Mouse (Mus musculus): Measurements from ENCODE around the gene Gjb3. TPM values are rescaled to one million over a fixed set of nuclear protein-coding genes. Genes with fewer than 3 reads are reported as not detected.

Gene Gjb3
- polyA plus RNA-seq, 1 experiment from 2014 or later = 0.22 TPM

DNA sequence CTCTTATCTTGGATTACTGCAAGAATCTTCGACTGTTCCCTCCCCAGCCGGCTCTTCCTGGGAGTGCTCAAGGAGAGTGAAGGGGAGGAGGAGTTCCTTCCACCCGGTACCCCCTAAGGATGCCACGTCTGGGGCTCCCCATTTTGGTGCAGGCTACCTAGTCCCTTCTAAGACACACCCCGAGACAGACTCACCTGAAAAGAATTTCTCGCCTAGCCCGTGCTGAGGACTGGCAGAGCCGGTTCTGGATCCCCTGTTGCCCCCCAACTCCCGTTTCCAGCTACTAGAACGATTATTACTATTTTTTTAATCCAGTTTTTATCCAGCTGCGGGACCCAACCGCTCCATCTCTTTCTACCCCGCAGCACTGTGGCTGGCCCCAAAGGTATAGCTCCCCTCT is 893 bp downstream of the Gjb3 start:
- Histone ChIP-seq H3K9ac (replicated peaks) (no peak overlapping the region), H3K9me3 (no peaks in the 10 kb centered on the region), H3K27me3 (peaks cover 69% of the 10 kb centered on the region), H3K36me3 (no peaks in the 10 kb centered on the region), H3K4me1 (replicated peaks) (peaks cover 36% of the 10 kb centered on the region), H3K4me3 (replicated peaks) (peak overlapping the region; percentile 21), H3K27ac (no peak overlapping the region), H3K4me2 (replicated peaks) (peak overlapping the region; percentile 47)
- WGBS = 3% methylated on average over 13 of the region's 13 CpGs
- no peak for ATAC-seq

DNA sequence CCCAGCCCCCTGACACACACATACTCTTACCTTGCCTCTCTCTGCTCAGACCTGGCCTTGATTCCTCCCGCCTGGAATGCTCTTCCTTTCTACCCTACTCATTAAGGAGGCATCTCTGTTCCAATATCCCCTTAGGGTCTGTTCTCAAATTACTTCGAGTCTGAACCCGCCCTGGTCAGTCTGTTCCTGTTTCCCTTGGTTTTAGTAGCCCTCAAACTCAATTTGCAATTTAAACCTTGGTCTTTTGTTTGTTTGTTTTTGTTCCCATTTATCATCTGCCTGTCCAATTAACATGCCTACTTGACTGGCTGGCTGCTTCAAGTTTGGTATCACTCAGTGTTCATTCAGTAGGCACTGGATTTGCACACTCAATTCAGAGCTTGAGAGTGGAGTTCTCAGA is 1.6 kb downstream of the Gjb3 start:
- H3K9ac ChIP-seq (replicated peaks) = no peak overlapping the region
- WGBS = 15% methylated on average over 3 of the region's 3 CpGs
- H3K36me3 ChIP-seq = no peaks in the 10 kb centered on the region
- H3K27ac ChIP-seq = no peak overlapping the region
- no peaks in the 10 kb centered on the region for H3K9me3 ChIP-seq
- peaks cover 36% of the 10 kb centered on the region for H3K4me1 ChIP-seq (replicated peaks)
- ATAC-seq = no peak
- peaks cover 69% of the 10 kb centered on the region for H3K27me3 ChIP-seq
- no peak overlapping the region for H3K4me2 ChIP-seq (replicated peaks)
- H3K4me3 ChIP-seq (replicated peaks) = no peak overlapping the region

DNA sequence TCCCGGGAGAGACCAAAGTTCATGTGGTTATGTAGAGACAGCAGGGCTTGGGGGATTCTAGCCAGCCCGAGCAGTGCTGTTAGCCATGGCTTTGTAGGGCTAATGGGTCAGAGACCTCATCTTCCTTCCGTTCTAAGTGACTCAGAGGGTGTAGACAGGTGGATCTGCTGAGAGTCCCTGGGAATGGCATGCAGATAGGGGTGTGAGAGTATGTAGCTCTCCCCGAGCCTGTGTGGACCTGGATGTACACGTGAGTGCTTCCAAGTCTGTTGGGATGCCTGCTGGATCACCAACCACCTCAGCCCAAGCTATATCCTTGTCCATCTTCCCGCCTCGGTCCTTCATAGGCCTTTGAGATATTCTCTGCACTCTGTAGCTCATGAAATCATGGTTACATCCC is 2.3 kb downstream of the Gjb3 start:
- H3K27me3 ChIP-seq = peaks cover 69% of the 10 kb centered on the region

GRCm38 (mm10) chr4:127327749-127328148 is 2.9 kb downstream of the Gjb3 start:
- Histone ChIP-seq H3K27ac (no peak overlapping the region), H3K27me3 (peaks cover 66% of the 10 kb centered on the region), H3K4me1 (replicated peaks) (peaks cover 34% of the 10 kb centered on the region), H3K36me3 (no peaks in the 10 kb centered on the region), H3K4me2 (replicated peaks) (no peak overlapping the region), H3K9ac (replicated peaks) (no peak overlapping the region), H3K4me3 (replicated peaks) (no peak overlapping the region), H3K9me3 (no peaks in the 10 kb centered on the region)
- ATAC-seq = no peak
- WGBS = 79% methylated on average over 6 of the region's 6 CpGs

More for the DNA sequence above, 2.3 kb downstream of the Gjb3 start:
- Histone ChIP-seq H3K36me3 (no peaks in the 10 kb centered on the region), H3K9ac (replicated peaks) (no peak overlapping the region), H3K9me3 (no peaks in the 10 kb centered on the region), H3K4me3 (replicated peaks) (no peak overlapping the region), H3K4me2 (replicated peaks) (no peak overlapping the region), H3K27ac (no peak overlapping the region), H3K4me1 (replicated peaks) (peaks cover 36% of the 10 kb centered on the region)
- no peak for ATAC-seq
- WGBS = 72% methylated on average over 7 of the region's 7 CpGs

DNA sequence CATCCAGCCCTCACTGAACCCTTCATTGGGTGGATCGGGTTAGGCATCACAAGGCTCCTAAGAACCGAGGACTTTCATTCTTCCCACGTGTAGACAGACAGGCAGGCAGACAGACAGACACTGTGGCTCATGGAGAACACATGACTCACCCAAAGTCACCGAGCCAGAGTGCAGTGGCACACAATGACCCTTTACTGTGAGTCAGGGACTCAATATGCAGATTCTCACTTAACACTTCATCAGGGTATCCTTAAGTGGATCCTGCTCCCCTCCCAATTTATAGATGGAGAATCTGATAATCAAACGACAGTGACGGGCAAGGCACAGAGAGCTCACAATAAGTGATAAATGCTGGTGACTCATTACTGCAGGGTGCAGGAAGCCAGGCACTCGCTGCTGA is 3.4 kb downstream of the Gjb3 start:
- no peak overlapping the region for H3K27ac ChIP-seq
- no peaks in the 10 kb centered on the region for H3K36me3 ChIP-seq
- no peak overlapping the region for H3K4me2 ChIP-seq (replicated peaks)
- 75% methylated on average over 7 of the region's 7 CpGs for WGBS
- peaks cover 61% of the 10 kb centered on the region for H3K27me3 ChIP-seq
- no peaks in the 10 kb centered on the region for H3K9me3 ChIP-seq
- ATAC-seq = no peak
- H3K9ac ChIP-seq (replicated peaks) = no peak overlapping the region
- no peak overlapping the region for H3K4me3 ChIP-seq (replicated peaks)
- H3K4me1 ChIP-seq (replicated peaks) = peaks cover 32% of the 10 kb centered on the region

GRCm38 (mm10) chr4:127325276-127325675 is 5.4 kb downstream of the Gjb3 start:
- no peak for ATAC-seq

GRCm38 (mm10) chr4:127324759-127325158 is 5.9 kb downstream of the Gjb3 start:
- Histone ChIP-seq H3K9ac (replicated peaks) (no peak overlapping the region), H3K9me3 (no peaks in the 10 kb centered on the region), H3K36me3 (no peaks in the 10 kb centered on the region), H3K4me3 (replicated peaks) (no peak overlapping the region), H3K27ac (no peak overlapping the region), H3K27me3 (peaks cover 36% of the 10 kb centered on the region), H3K4me2 (replicated peaks) (no peak overlapping the region), H3K4me1 (replicated peaks) (peaks cover 10% of the 10 kb centered on the region)
- ATAC-seq = peak; percentile 77
- 5% methylated on average over 6 of the region's 6 CpGs for WGBS

More at GRCm38 (mm10) chr4:127325276-127325675, 5.4 kb downstream of the Gjb3 start:
- no peak overlapping the region for H3K4me2 ChIP-seq (replicated peaks)
- 93% methylated on average over 5 of the region's 5 CpGs for WGBS
- H3K9me3 ChIP-seq = no peaks in the 10 kb centered on the region
- H3K27ac ChIP-seq = no peak overlapping the region
- no peaks in the 10 kb centered on the region for H3K36me3 ChIP-seq
- H3K4me3 ChIP-seq (replicated peaks) = no peak overlapping the region
- H3K9ac ChIP-seq (replicated peaks) = no peak overlapping the region
- peaks cover 41% of the 10 kb centered on the region for H3K27me3 ChIP-seq
- peaks cover 15% of the 10 kb centered on the region for H3K4me1 ChIP-seq (replicated peaks)

- H3K4me1 ChIP-seq (replicated peaks) = peaks cover 5% of the 10 kb centered on the region; the same call in 1 of the 2 replicates
- 75% methylated on average over 10 of the region's 10 CpGs for WGBS
- no peaks in the 10 kb centered on the region for H3K9me3 ChIP-seq
- no peak overlapping the region for H3K27ac ChIP-seq
- no peaks in the 10 kb centered on the region for H3K36me3 ChIP-seq
- no peak overlapping the region for H3K9ac ChIP-seq (replicated peaks)
- ATAC-seq = no peak
- H3K27me3 ChIP-seq = peaks cover 31% of the 10 kb centered on the region
- no peak overlapping the region for H3K4me2 ChIP-seq (replicated peaks)
- H3K4me3 ChIP-seq (replicated peaks) = no peak overlapping the region
Measured at GRCm38 (mm10) chr4:127324296-127324695, 6.3 kb downstream of the Gjb3 start.

DNA sequence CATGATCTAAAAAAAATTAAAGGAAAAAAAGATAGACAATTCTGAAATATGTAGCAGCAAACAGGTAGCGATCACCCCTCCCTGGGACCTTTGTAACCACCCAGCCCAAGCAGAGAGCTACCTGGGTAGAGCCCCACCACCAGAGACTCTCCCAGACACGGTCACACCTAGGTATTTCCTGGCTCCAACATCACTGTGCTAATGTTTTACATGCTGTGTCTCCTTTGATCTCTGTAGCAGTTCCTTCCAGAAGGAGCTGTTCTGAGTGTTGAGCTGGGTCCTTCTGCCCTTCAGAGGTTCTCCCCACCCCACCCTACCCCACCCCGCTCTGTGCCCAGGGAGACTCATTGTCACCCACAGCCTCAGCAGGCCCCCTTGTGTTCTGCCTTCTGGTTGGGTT is 7.0 kb downstream of the Gjb3 start:
- WGBS = 94% methylated on average over 3 of the region's 3 CpGs
- H3K4me1 ChIP-seq (replicated peaks) = no peaks in the 10 kb centered on the region
- no peaks in the 10 kb centered on the region for H3K9me3 ChIP-seq
- no peak overlapping the region for H3K9ac ChIP-seq (replicated peaks)
- no peaks in the 10 kb centered on the region for H3K36me3 ChIP-seq
- ATAC-seq = no peak
- peaks cover 26% of the 10 kb centered on the region for H3K27me3 ChIP-seq
- no peak overlapping the region for H3K27ac ChIP-seq
- no peak overlapping the region for H3K4me3 ChIP-seq (replicated peaks)
- H3K4me2 ChIP-seq (replicated peaks) = no peak overlapping the region

DNA sequence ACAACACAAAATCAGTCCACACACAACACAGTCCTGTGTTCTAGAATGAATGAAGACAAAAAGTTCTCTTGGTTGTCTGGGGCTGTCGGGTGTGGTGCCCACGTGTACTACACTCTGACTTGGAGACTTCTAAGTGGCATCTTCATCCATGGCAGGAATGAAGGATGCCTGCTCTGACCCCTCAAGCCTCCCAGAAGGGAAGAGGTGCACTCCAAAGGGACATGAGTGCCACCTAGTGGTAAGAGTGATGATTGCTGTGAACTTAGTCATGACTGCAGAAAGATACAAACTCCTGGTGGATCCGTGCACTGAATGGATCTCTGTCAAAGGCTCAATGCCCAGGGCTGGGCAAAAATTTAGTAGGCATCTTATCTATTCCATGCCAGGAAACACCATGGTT is 11.0 kb downstream of the Gjb3 start:
- H3K4me1 ChIP-seq (replicated peaks) = no peaks in the 10 kb centered on the region
- no peak overlapping the region for H3K9ac ChIP-seq (replicated peaks)
- H3K9me3 ChIP-seq = no peaks in the 10 kb centered on the region
- H3K27ac ChIP-seq = no peak overlapping the region
- no peak overlapping the region for H3K4me2 ChIP-seq (replicated peaks)
- peaks cover 6% of the 10 kb centered on the region; the same call in 1 of the 2 replicates for H3K27me3 ChIP-seq
- no peak overlapping the region for H3K4me3 ChIP-seq (replicated peaks)
- WGBS = 4% methylated on average over 3 of the region's 3 CpGs
- peak; percentile 68; the same call in 1 of the 2 replicates for ATAC-seq
- H3K36me3 ChIP-seq = no peaks in the 10 kb centered on the region

GRCm38 (mm10) chr4:127317143-127317542 is 13.5 kb downstream of the Gjb3 start:
- peaks cover 16% of the 10 kb centered on the region for H3K4me1 ChIP-seq (replicated peaks)
- H3K9ac ChIP-seq (replicated peaks) = no peak overlapping the region
- ATAC-seq = no peak
- no peak overlapping the region for H3K4me2 ChIP-seq (replicated peaks)
- H3K4me3 ChIP-seq (replicated peaks) = no peak overlapping the region
- H3K27ac ChIP-seq = no peak overlapping the region
- peaks cover 19% of the 10 kb centered on the region for H3K27me3 ChIP-seq
- 63% methylated on average over 4 of the region's 4 CpGs for WGBS
- H3K36me3 ChIP-seq = no peaks in the 10 kb centered on the region
- no peaks in the 10 kb centered on the region for H3K9me3 ChIP-seq

GRCm38 (mm10) chr4:127315753-127316152 is 14.9 kb downstream of the Gjb3 start:
- peaks cover 16% of the 10 kb centered on the region for H3K4me1 ChIP-seq (replicated peaks)
- WGBS = 85% methylated on average over 8 of the region's 8 CpGs
- H3K4me2 ChIP-seq (replicated peaks) = no peak overlapping the region
- ATAC-seq = no peak
- H3K9me3 ChIP-seq = no peaks in the 10 kb centered on the region
- H3K4me3 ChIP-seq (replicated peaks) = no peak overlapping the region
- no peak overlapping the region for H3K9ac ChIP-seq (replicated peaks)
- peaks cover 25% of the 10 kb centered on the region for H3K27me3 ChIP-seq
- H3K27ac ChIP-seq = no peak overlapping the region
- no peaks in the 10 kb centered on the region for H3K36me3 ChIP-seq

GRCm38 (mm10) chr4:127314585-127314984 is 16.1 kb downstream of the Gjb3 start:
- Histone ChIP-seq H3K27ac (no peak overlapping the region), H3K4me3 (replicated peaks) (peak overlapping the region; percentile 47), H3K9me3 (no peaks in the 10 kb centered on the region), H3K4me1 (replicated peaks) (peaks cover 16% of the 10 kb centered on the region), H3K4me2 (replicated peaks) (peak overlapping the region; percentile 81), H3K9ac (replicated peaks) (peak overlapping the region; percentile 68), H3K36me3 (no peaks in the 10 kb centered on the region), H3K27me3 (peaks cover 25% of the 10 kb centered on the region)
- WGBS = 39% methylated on average over 9 of the region's 9 CpGs
- no peak for ATAC-seq
